Mouse (Mus musculus): ENCODE data around the gene Rac2. TPM values are rescaled to one million over a fixed set of nuclear protein-coding genes. Genes with fewer than 3 reads are reported as not detected.

The Rac2 gene
- total and polyA plus RNA-seq, 3 experiments = 160 to 942 (median 453) TPM

- in situ Hi-C loops (cut with MboI; ENCODE audit: low pct_ligation_motif_present, low pct_unique_long_range_greater_than_20kb, low sequenced_read_pairs) (no loop called here), dilution Hi-C loops (cut with MboI; ENCODE audit: extremely low pct_ligation_motif_present, extremely low pct_unique_long_range_greater_than_20kb, low sequenced_read_pairs) (no loop called here)
- peak; percentile 97 for DNase-seq (ENCODE audit: extremely low read depth)
- Histone ChIP-seq H3K9ac (ENCODE audit: insufficient read depth, low read depth) (peak overlapping the region; percentile 64), H3K27ac (ENCODE audit: insufficient read depth, low read depth) (peak overlapping the region; percentile 92), H3K9me3 (replicated peaks; ENCODE audit: low read length) (no peaks in the 10 kb centered on the region), H3K4me1 (ENCODE audit: control insufficient read depth in 1 of 2, insufficient read depth in 2 of 2) (peaks cover 50 to 91% of the 10 kb centered on the region in 2 experiments), H3K4me2 (ENCODE audit: insufficient read depth, low read depth, poor library complexity, severe bottlenecking) (peak overlapping the region; percentile 81), H3K36me3 (replicated peaks in 1 of 2; ENCODE audit: control insufficient read depth in 1 of 2, insufficient read depth in 1 of 2, low read length in 1 of 2) (no peaks in the 10 kb centered on the region), H3K27me3 (replicated peaks) (no peaks in the 10 kb centered on the region), H3K79me2 (replicated peaks; ENCODE audit: control insufficient read depth, extremely low read depth, insufficient read depth, poor library complexity, severe bottlenecking) (no peaks in the 10 kb centered on the region), H3K4me3 (replicated peaks in 1 of 3; ENCODE audit: low read depth in 2 of 3, low read length in 2 of 3, poor library complexity in 1 of 3) (peak overlapping the region; percentile 35 to 51 (median 36))
- TF ChIP-seq ZC3H11A (IDR thresholded peaks at IDR 0.05; ENCODE audit: low read depth, low read length) (no peak), HCFC1 (IDR thresholded peaks at IDR 0.05; ENCODE audit: low read depth, low read length) (no peak; the same call in 1 of the 2 replicates), PAX5 (IDR thresholded peaks at IDR 0.05; ENCODE audit: low read length) (no peak), ZNF384 (IDR thresholded peaks at IDR 0.05; ENCODE audit: low read depth, low read length) (peak; percentile 79), EP300 (IDR thresholded peaks at IDR 0.05; ENCODE audit: low read length) (peak; percentile 52), JUND (conservative IDR thresholded peaks at IDR 0.05; ENCODE audit: low read depth, low read length) (peak; percentile 74), GABPA (IDR thresholded peaks at IDR 0.05; ENCODE audit: insufficient replicate concordance, low read depth, low read length) (no peak), IRF4 (IDR thresholded peaks at IDR 0.05; ENCODE audit: low read depth, low read length) (peak; percentile 47; the same call in 1 of the 2 replicates), NRF1 (IDR thresholded peaks at IDR 0.05; ENCODE audit: low read depth, low read length) (peak; percentile 86), JUN (IDR thresholded peaks at IDR 0.05; ENCODE audit: insufficient read depth, low read depth, low read length) (peak; percentile 61), CHD2 (IDR thresholded peaks at IDR 0.05; ENCODE audit: low read length) (peak; percentile 79; the same call in 1 of the 2 replicates), RAD21 (IDR thresholded peaks at IDR 0.05; ENCODE audit: low read depth, low read length) (no peak), ZMIZ1 (IDR thresholded peaks at IDR 0.05; ENCODE audit: low read depth, low read length) (peak; percentile 95), ETS1 (conservative IDR thresholded peaks at IDR 0.05; ENCODE audit: low read depth, low read length) (peak; percentile 99), SIN3A (IDR thresholded peaks at IDR 0.05; ENCODE audit: low read length) (0 out of 2 replicates have a peak, but pooled peaks have one; percentile 23), UBTF (IDR thresholded peaks at IDR 0.05; ENCODE audit: low read depth, low read length) (0 out of 2 replicates have a peak, but pooled peaks have one; percentile 29), SMC3 (IDR thresholded peaks at IDR 0.05; ENCODE audit: low read depth, low read length) (no peak), MAZ (IDR thresholded peaks at IDR 0.05; ENCODE audit: low read depth, low read length) (peak; percentile 63; the same call in 1 of the 2 replicates), POLR2AphosphoS2 (IDR thresholded peaks at IDR 0.05; ENCODE audit: low read depth, low read length) (peak; percentile 85; the same call in 1 of the 2 replicates), BHLHE40 (IDR thresholded peaks at IDR 0.05; ENCODE audit: low read depth, low read length) (peak; percentile 76), CHD1 (IDR thresholded peaks at IDR 0.05; ENCODE audit: low read depth, low read length) (no peak), MXI1 (IDR thresholded peaks at IDR 0.05; ENCODE audit: low read depth, low read length) (peak; percentile 48), MAX (IDR thresholded peaks at IDR 0.05; ENCODE audit: low read length) (peak; percentile 69), TBP (conservative IDR thresholded peaks at IDR 0.05; ENCODE audit: low read depth, low read length) (peak; percentile 93), MAFK (IDR thresholded peaks at IDR 0.05; ENCODE audit: insufficient replicate concordance, low read length) (no peak), USF1 (IDR thresholded peaks at IDR 0.05; ENCODE audit: low read depth, low read length) (no peak), POLR2A (IDR thresholded peaks at IDR 0.05; ENCODE audit: low read depth, low read length) (peak; percentile 96), USF2 (conservative IDR thresholded peaks at IDR 0.05; ENCODE audit: low read depth, low read length) (no peak), CTCF (conservative IDR thresholded peaks at IDR 0.05 in 1 of 2, IDR thresholded peaks at IDR 0.05 in 1 of 2; ENCODE audit: low read depth in 2 of 2, low read length in 2 of 2) (no peak), TCF12 (IDR thresholded peaks at IDR 0.05; ENCODE audit: low read depth, low read length) (peak; percentile 58; the same call in 1 of the 2 replicates), RCOR1 (conservative IDR thresholded peaks at IDR 0.05; ENCODE audit: low read depth, low read length) (no peak), ZKSCAN1 (IDR thresholded peaks at IDR 0.05; ENCODE audit: borderline replicate concordance, low read depth, low read length) (no peak), ELF1 (IDR thresholded peaks at IDR 0.05; ENCODE audit: low read depth, low read length) (0 out of 2 replicates have a peak, but pooled peaks have one; percentile 47), E2F4 (IDR thresholded peaks at IDR 0.05; ENCODE audit: insufficient replicate concordance, low read depth, low read length) (no peak), MEF2A (IDR thresholded peaks at IDR 0.05; ENCODE audit: borderline replicate concordance, low read depth, low read length) (peak; percentile 93), MYC (IDR thresholded peaks at IDR 0.05; ENCODE audit: low read depth, low read length) (no peak; the same call in 1 of the 2 replicates), KAT2A (IDR thresholded peaks at IDR 0.05; ENCODE audit: insufficient replicate concordance, low read length) (no peak), NELFE (IDR thresholded peaks at IDR 0.05; ENCODE audit: low read depth, low read length) (peak; percentile 83)
These were observed 19.3 kb upstream of the Rac2 start for GRCm38 (mm10) chr15:78591680-78592451.

Measured in CH12.LX (cell line).